Mouse (Mus musculus) neural tube, embryonic 15.5 days (tissue): Measurements from ENCODE around the gene Fut4. TPM values are rescaled to one million over a fixed set of nuclear protein-coding genes. Genes with fewer than 3 reads are reported as not detected.

ENCODE experiments used
- ATAC-seq: fragments of 200-750 bp; cut with Nextera tagmentation; 2 replicates; pipeline ENCODE4 v1.8.0; 2017; ENCODE audit warnings: mild to moderate bottlenecking, moderate TSS enrichment, moderate library complexity; ENCODE audit not compliant: low FRiP score
- H3K27ac ChIP-seq: fragments of 300-500 bp; sonication (generic); replicated peaks from 2 replicates; pipeline ENCODE4 v1.5.1; 2015; ENCODE audit warnings: mild to moderate bottlenecking, inconsistent platforms
- H3K27me3 ChIP-seq: fragments of 300-500 bp; sonication (generic); replicated peaks from 2 replicates; pipeline ENCODE4 v1.6.1; 2015; ENCODE audit warnings: inconsistent platforms
- H3K36me3 ChIP-seq: fragments of 300-500 bp; sonication (generic); 2 replicates; pipeline ENCODE4 v1.6.1; 2015; ENCODE audit warnings: inconsistent platforms
- H3K4me1 ChIP-seq: fragments of 300-500 bp; sonication (generic); 2 replicates; pipeline ENCODE4 v1.6.1; 2015; ENCODE audit warnings: inconsistent platforms
- H3K4me2 ChIP-seq: fragments of 300-500 bp; sonication (generic); 2 replicates; pipeline ENCODE4 v1.6.1; 2015; ENCODE audit warnings: inconsistent platforms, mild to moderate bottlenecking, moderate library complexity
- H3K4me3 ChIP-seq: fragments of 300-500 bp; sonication (generic); replicated peaks from 2 replicates; pipeline ENCODE4 v1.5.1; 2015; ENCODE audit warnings: mild to moderate bottlenecking, inconsistent platforms
- H3K9ac ChIP-seq: fragments of 300-500 bp; sonication (generic); replicated peaks from 2 replicates; pipeline ENCODE4 v1.6.1; 2015; ENCODE audit warnings: mild to moderate bottlenecking, inconsistent platforms
- H3K9me3 ChIP-seq: fragments of 300-500 bp; sonication (generic); replicated peaks from 2 replicates; pipeline ENCODE4 v1.6.1; 2016; ENCODE audit warnings: inconsistent platforms
- WGBS: fragments of 180-500 bp; shearing (Covaris S2); methylation state at CpG from one replicate; pipeline ENCODE4 v1.1.7; 2015; ENCODE audit warnings: mixed read lengths; 5-methylcytosine and 5-hydroxymethylcytosine counted together
- polyA plus RNA-seq: library from polyadenylated mRNA; unstranded; fragments of >200 nt; fragmentation: Nextera tagmentation; extraction: Ambion mirVana; gene quantifications from 2 replicates; pipeline ENCODE4 v1.2.1, GENCODE M21; 2015

The Fut4 gene
- polyA plus RNA-seq: 2.2 and 2.6 TPM in 2 replicates

- no peaks in the 10 kb centered on the region for H3K36me3 ChIP-seq
- 0% methylated on average over 28 of the region's 28 CpGs for WGBS
- no peaks in the 10 kb centered on the region for H3K27me3 ChIP-seq
- peak; percentile 84 for ATAC-seq
- H3K9ac ChIP-seq: peak within 1 kb of the TSS; percentile 50
- no peaks in the 10 kb centered on the region for H3K9me3 ChIP-seq
- peak within 1 kb of the TSS; percentile 49 for H3K4me3 ChIP-seq
- H3K27ac ChIP-seq: no peak within 1 kb of the TSS
- peaks cover 19% of the 10 kb centered on the region for H3K4me1 ChIP-seq
- peak within 1 kb of the TSS; percentile 88 for H3K4me2 ChIP-seq
Observed at GRCm38 (mm10) chr9:14752001-14752522, at the start of gene Fut4. Gene Fut4, minus strand, starts transcription at chr9:14752393.

- Histone ChIP-seq H3K27me3 (no peaks in the 10 kb centered on the region), H3K9me3 (no peaks in the 10 kb centered on the region), H3K36me3 (peaks cover 20% of the 10 kb centered on the region), H3K27ac (no peak overlapping the region), H3K4me2 (no peak overlapping the region), H3K4me3 (no peak overlapping the region), H3K4me1 (peaks cover 10% of the 10 kb centered on the region), H3K9ac (no peak overlapping the region)
- no peak for ATAC-seq
- 94% methylated on average over 6 of the region's 6 CpGs for WGBS
Observed at GRCm38 (mm10) chr9:14787356-14787755, 35.2 kb upstream of the Fut4 start.

- H3K27ac ChIP-seq: peak within 1 kb of the TSS; percentile 92
- under 1% methylated on average over 62 of the region's 62 CpGs for WGBS
- H3K4me2 ChIP-seq: peak within 1 kb of the TSS; percentile 90
- H3K36me3 ChIP-seq: peaks cover 21% of the 10 kb centered on the region
- H3K4me1 ChIP-seq: peaks cover 10% of the 10 kb centered on the region
- H3K4me3 ChIP-seq: peak within 1 kb of the TSS; percentile 87
- peak within 1 kb of the TSS; percentile 57 for H3K9ac ChIP-seq
- H3K27me3 ChIP-seq: no peaks in the 10 kb centered on the region
- peak; percentile 100 for ATAC-seq
- no peaks in the 10 kb centered on the region for H3K9me3 ChIP-seq
Observed at GRCm38 (mm10) chr9:14784039-14785002, 32.1 kb upstream of the Fut4 start, which contains the start of the genes Mre11a and Ankrd49. Gene Mre11a, plus strand, starts transcription at chr9:14784654. Gene Ankrd49, minus strand, starts transcription at chr9:14784856.

- ATAC-seq: no peak
- no peak overlapping the region for H3K4me3 ChIP-seq
- no peaks in the 10 kb centered on the region for H3K4me1 ChIP-seq
- H3K9ac ChIP-seq: no peak overlapping the region
- 45% methylated on average over 13 of the region's 13 CpGs for WGBS
- H3K9me3 ChIP-seq: no peaks in the 10 kb centered on the region
- H3K4me2 ChIP-seq: no peak overlapping the region
- H3K36me3 ChIP-seq: peaks cover 16% of the 10 kb centered on the region
- no peaks in the 10 kb centered on the region for H3K27me3 ChIP-seq
- H3K27ac ChIP-seq: no peak overlapping the region
Observed at GRCm38 (mm10) chr9:14778341-14778740, 26.1 kb upstream of the Fut4 start.

- no peak overlapping the region for H3K4me3 ChIP-seq
- no peaks in the 10 kb centered on the region for H3K27me3 ChIP-seq
- no peak for ATAC-seq
- no peak overlapping the region for H3K4me2 ChIP-seq
- 62% methylated on average over 2 of the region's 2 CpGs for WGBS
- H3K27ac ChIP-seq: no peak overlapping the region
- H3K9ac ChIP-seq: no peak overlapping the region
- H3K9me3 ChIP-seq: no peaks in the 10 kb centered on the region
- H3K4me1 ChIP-seq: peaks cover 13% of the 10 kb centered on the region; the same call in 1 of the 2 replicates
- H3K36me3 ChIP-seq: no peaks in the 10 kb centered on the region
Observed at GRCm38 (mm10) chr9:14773813-14774212, 21.6 kb upstream of the Fut4 start.

- H3K27me3 ChIP-seq: no peaks in the 10 kb centered on the region
- no peak overlapping the region for H3K27ac ChIP-seq
- no peaks in the 10 kb centered on the region for H3K36me3 ChIP-seq
- H3K4me1 ChIP-seq: peaks cover 16% of the 10 kb centered on the region
- no peak overlapping the region for H3K4me3 ChIP-seq
- ATAC-seq: no peak
- H3K4me2 ChIP-seq: no peak overlapping the region
- no peak overlapping the region for H3K9ac ChIP-seq
- no peaks in the 10 kb centered on the region for H3K9me3 ChIP-seq
- 96% methylated on average over 2 of the region's 2 CpGs for WGBS
Observed at GRCm38 (mm10) chr9:14772074-14772473, 19.9 kb upstream of the Fut4 start.

- 21% methylated on average over 23 of the region's 23 CpGs for WGBS
- peak within 1 kb of the TSS; percentile 34 for H3K4me2 ChIP-seq
- H3K27ac ChIP-seq: no peak within 1 kb of the TSS
- no peaks in the 10 kb centered on the region for H3K36me3 ChIP-seq
- H3K9me3 ChIP-seq: no peaks in the 10 kb centered on the region
- no peaks in the 10 kb centered on the region for H3K27me3 ChIP-seq
- H3K9ac ChIP-seq: 0 out of 2 replicates have a peak within 1 kb of the TSS, but pooled peaks have one; percentile 20
- peak; percentile 42; the same call in 1 of the 2 replicates for ATAC-seq
- H3K4me3 ChIP-seq: no peak within 1 kb of the TSS
- H3K4me1 ChIP-seq: peaks cover 16% of the 10 kb centered on the region
Observed at GRCm38 (mm10) chr9:14770803-14771471, 18.7 kb upstream of the Fut4 start, which contains the start of gene 1700012B09Rik. Gene 1700012B09Rik, minus strand, starts transcription at chr9:14771030.

- 41% methylated on average over 5 of the region's 6 CpGs for WGBS
- no peak overlapping the region for H3K9ac ChIP-seq
- no peak overlapping the region for H3K27ac ChIP-seq
- H3K4me2 ChIP-seq: no peak overlapping the region
- peaks cover 16% of the 10 kb centered on the region for H3K4me1 ChIP-seq
- 0 out of 2 replicates have a peak, but pooled peaks have one; percentile 59 for ATAC-seq
- H3K4me3 ChIP-seq: no peak overlapping the region
- H3K27me3 ChIP-seq: 0 out of 2 replicates have a peak, but pooled peaks cover 3% of the 10 kb centered on the region
- H3K36me3 ChIP-seq: no peaks in the 10 kb centered on the region
- H3K9me3 ChIP-seq: no peaks in the 10 kb centered on the region
Observed at GRCm38 (mm10) chr9:14769811-14770210, 17.6 kb upstream of the Fut4 start.

GRCm38 (mm10) chr9:14764765-14765164 lies 12.6 kb upstream of the Fut4 start:
- H3K4me3 ChIP-seq: no peak overlapping the region
- H3K4me1 ChIP-seq: peaks cover 8% of the 10 kb centered on the region; the same call in 1 of the 2 replicates
- H3K4me2 ChIP-seq: no peak overlapping the region
- no peaks in the 10 kb centered on the region for H3K36me3 ChIP-seq
- 0 out of 2 replicates have a peak, but pooled peaks cover 3% of the 10 kb centered on the region for H3K27me3 ChIP-seq
- no peak overlapping the region for H3K9ac ChIP-seq
- peak; percentile 61; the same call in 1 of the 2 replicates for ATAC-seq
- WGBS: 24% methylated on average over 7 of the region's 7 CpGs
- no peak overlapping the region for H3K27ac ChIP-seq
- H3K9me3 ChIP-seq: no peaks in the 10 kb centered on the region

- Histone ChIP-seq H3K27me3 (no peaks in the 10 kb centered on the region), H3K9ac (no peak overlapping the region), H3K4me1 (no peaks in the 10 kb centered on the region), H3K36me3 (no peaks in the 10 kb centered on the region), H3K4me3 (no peak overlapping the region), H3K27ac (no peak overlapping the region), H3K4me2 (no peak overlapping the region), H3K9me3 (no peaks in the 10 kb centered on the region)
- ATAC-seq: no peak
Observed at GRCm38 (mm10) chr9:14759261-14759660, 7.1 kb upstream of the Fut4 start.

GRCm38 (mm10) chr9:14758590-14758989 lies 6.4 kb upstream of the Fut4 start:
- no peaks in the 10 kb centered on the region for H3K36me3 ChIP-seq
- no peak overlapping the region for H3K4me2 ChIP-seq
- no peaks in the 10 kb centered on the region for H3K27me3 ChIP-seq
- no peaks in the 10 kb centered on the region for H3K9me3 ChIP-seq
- no peak overlapping the region for H3K9ac ChIP-seq
- H3K4me1 ChIP-seq: no peaks in the 10 kb centered on the region
- H3K27ac ChIP-seq: no peak overlapping the region
- no peak overlapping the region for H3K4me3 ChIP-seq
- WGBS: 78% methylated on average over 7 of the region's 7 CpGs
- no peak for ATAC-seq
